In the genomic region with DNA sequence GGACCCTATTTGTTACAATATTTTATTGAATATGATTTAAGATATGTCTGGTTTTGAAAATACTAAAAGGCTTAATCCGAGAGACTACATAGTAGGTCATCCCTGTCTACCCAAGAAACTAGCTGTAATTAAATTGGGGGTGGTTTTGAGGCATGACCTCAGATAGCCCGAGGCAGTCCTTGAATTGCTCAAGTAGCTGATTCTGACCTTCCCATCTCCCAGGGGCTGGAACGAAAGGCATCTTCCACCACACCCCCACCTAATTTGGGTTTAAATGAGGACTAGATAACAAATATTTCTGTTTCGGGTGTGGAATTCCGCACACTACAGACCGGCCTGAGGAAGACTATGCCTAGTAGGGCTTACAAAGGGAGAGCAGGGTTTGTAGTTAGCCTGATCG, we compare ENCODE assay signal across 8 mouse cellular contexts. TPM values are rescaled to one million over a fixed set of nuclear protein-coding genes. Genes with fewer than 3 reads are reported as not detected.
DNase-seq lines count a peak whose midpoint lies in the region; ATAC-seq and TF ChIP-seq lines count a peak whose summit lies in the region.

No protein-coding gene starts in this region.

- H3K4me2 ChIP-seq in hindbrain, embryonic 13.5 days: peak overlapping the region; percentile 66
- H3K4me2 ChIP-seq in midbrain, embryonic 15.5 days: peak overlapping the region; percentile 61

- peak overlapping the region; percentile 95; the same call in 1 of the 2 replicates for H3K27ac ChIP-seq in kidney, adult 2 months (ENCODE audit: insufficient read depth, low read depth, low read length)
- H3K27ac ChIP-seq in brown adipose tissue, adult 24 weeks (replicated peaks; ENCODE audit: low read depth, low read length): 0 out of 2 replicates have a peak overlapping the region, but pooled peaks have one; percentile 82
- H3K27ac ChIP-seq in hindbrain, embryonic 13.5 days: no peak overlapping the region
- H3K27ac ChIP-seq in midbrain, embryonic 15.5 days: no peak overlapping the region

- intact Hi-C loops in left cerebral cortex, postnatal 4 days (cut with DNase I): no loop called here

- no peaks in the 10 kb centered on the region for H3K9me3 ChIP-seq in hindbrain, embryonic 13.5 days
- no peaks in the 10 kb centered on the region for H3K9me3 ChIP-seq in midbrain, embryonic 15.5 days

- peak overlapping the region; percentile 99; the same call in 1 of the 2 replicates for H3K9ac ChIP-seq in hindbrain, embryonic 13.5 days
- H3K9ac ChIP-seq in midbrain, embryonic 15.5 days: 0 out of 2 replicates have a peak overlapping the region, but pooled peaks have one; percentile 99

- H3K36me3 ChIP-seq in kidney, adult 2 months (ENCODE audit: control insufficient read depth, insufficient read depth, low read length): no peaks in the 10 kb centered on the region
- H3K36me3 ChIP-seq in hindbrain, embryonic 13.5 days: no peaks in the 10 kb centered on the region
- H3K36me3 ChIP-seq in midbrain, embryonic 15.5 days (replicated peaks): no peaks in the 10 kb centered on the region

- TF ChIP-seq POLR2A in kidney, adult 2 months (IDR thresholded peaks at IDR 0.05; ENCODE audit: low read depth, low read length): no peak

- no peak for ATAC-seq in hindbrain, embryonic 13.5 days (ENCODE audit: low FRiP score)
- ATAC-seq in midbrain, embryonic 15.5 days (replicated peaks): no peak

- 48% methylated on average over 7 of the region's 7 CpGs for WGBS in kidney, adult 2 months
- WGBS in hindbrain, embryonic 13.5 days: 65% methylated on average over 7 of the region's 7 CpGs
- whole genome bisulfite sequencing in midbrain, embryonic 15.5 days: 73% methylated on average over 7 of the region's 7 CpGs

- DNase-seq in kidney, adult 2 months: no peak
- DNase-seq in kidney, postnatal 25 days: no peak
- no peak for DNase-seq in adrenal gland, postnatal 4 days (ENCODE audit: low spot score in 2 of 2)
- no peak for DNase-seq in left cerebral cortex, postnatal 4 days
- no peak for DNase-seq in spleen, postnatal 14 days (ENCODE audit: low spot score in 2 of 2)

- TF ChIP-seq CTCF in kidney, adult 2 months (conservative IDR thresholded peaks at IDR 0.05; ENCODE audit: insufficient read depth, insufficient read length, low read depth, low read length): no peak

- peaks cover 9% of the 10 kb centered on the region; the same call in 1 of the 2 replicates for H3K4me1 ChIP-seq in kidney, adult 2 months (ENCODE audit: control insufficient read depth, insufficient read depth, low read length)
- H3K4me1 ChIP-seq in brown adipose tissue, adult 24 weeks (ENCODE audit: control insufficient read depth, insufficient read depth, insufficient read length, low read length): peaks cover 11% of the 10 kb centered on the region
- H3K4me1 ChIP-seq in hindbrain, embryonic 13.5 days (replicated peaks): peaks cover 31% of the 10 kb centered on the region
- H3K4me1 ChIP-seq in midbrain, embryonic 15.5 days: peaks cover 22% of the 10 kb centered on the region

- H3K27me3 ChIP-seq in kidney, adult 2 months (replicated peaks; ENCODE audit: control insufficient read depth, insufficient read depth, low read length): no peaks in the 10 kb centered on the region
- H3K27me3 ChIP-seq in hindbrain, embryonic 13.5 days: no peaks in the 10 kb centered on the region
- H3K27me3 ChIP-seq in midbrain, embryonic 15.5 days (replicated peaks): no peaks in the 10 kb centered on the region

- no peak overlapping the region for H3K4me3 ChIP-seq in kidney, adult 2 months (ENCODE audit: insufficient read depth, low read depth, low read length)
- 0 out of 2 replicates have a peak overlapping the region, but pooled peaks have one; percentile 12 for H3K4me3 ChIP-seq in brown adipose tissue, adult 24 weeks (ENCODE audit: insufficient read depth, low read depth, low read length)
- H3K4me3 ChIP-seq in hindbrain, embryonic 13.5 days: peak overlapping the region; percentile 96
- peak overlapping the region; percentile 93 for H3K4me3 ChIP-seq in midbrain, embryonic 15.5 days

RNA-seq across cellular contexts. Expression of a gene that starts 1.2 kb away (rescaled TPM):
- 107 and 160 TPM in 2 replicates for polyA plus RNA-seq in kidney, adult 2 months (2012; rRNA removed)
- polyA plus RNA-seq in brown adipose tissue, adult 24 weeks (2012; ENCODE audit: insufficient read depth, insufficient read length, missing spikeins): 114 and 166 TPM in 2 replicates
- polyA plus RNA-seq in hindbrain, embryonic 13.5 days (2015; fragmentation: Nextera tagmentation; extraction: Ambion mirVana): 27.0 and 29.3 TPM in 2 replicates
- polyA plus RNA-seq in midbrain, embryonic 15.5 days (2015; fragmentation: Nextera tagmentation; extraction: Ambion mirVana): 38.1 and 42.8 TPM in 2 replicates
- 10 to 100 TPM; 72.4 to 78.6 TPM for total RNA-seq in adrenal gland, postnatal 4 days (2021)
- total RNA-seq in left cerebral cortex, postnatal 4 days (2021): 10 to 100 TPM; 68.4 to 73.0 TPM

RNA-seq across cellular contexts. Expression of a gene that starts 57.6 kb away (rescaled TPM):
- polyA plus RNA-seq in kidney, adult 2 months (2012; rRNA removed): 28.0 and 54.7 TPM in 2 replicates
- polyA plus RNA-seq in brown adipose tissue, adult 24 weeks (2012; ENCODE audit: insufficient read depth, insufficient read length, missing spikeins): 76.5 and 141 TPM in 2 replicates
- 5,412 and 5,881 TPM in 2 replicates for polyA plus RNA-seq in hindbrain, embryonic 13.5 days (2015; fragmentation: Nextera tagmentation; extraction: Ambion mirVana)
- 4,117 and 4,750 TPM in 2 replicates for polyA plus RNA-seq in midbrain, embryonic 15.5 days (2015; fragmentation: Nextera tagmentation; extraction: Ambion mirVana)
- total RNA-seq in adrenal gland, postnatal 4 days (2021): 100 to 1,000 TPM; 594 to 750 TPM
- 1,000 to 10,000 TPM; 2,786 to 2,903 TPM for total RNA-seq in left cerebral cortex, postnatal 4 days (2021)

Comparison
In these comparisons a context has a peak if more than half of its experiments do, and no peak if none do; other contexts are left out.
1. H3K27ac ChIP-seq: peak in kidney, adult 2 months (single experiment) and brown adipose tissue, adult 24 weeks (single experiment); none in hindbrain, embryonic 13.5 days (single experiment) and midbrain, embryonic 15.5 days (single experiment).
2. RNA of a gene that starts 57.6 kb away (polyA plus RNA-seq): 5,412 to 5,881 TPM in hindbrain, embryonic 13.5 days and 4,117 to 4,750 TPM in midbrain, embryonic 15.5 days; 76.5 to 141 TPM in brown adipose tissue, adult 24 weeks and 28.0 to 54.7 TPM in kidney, adult 2 months; every median in the first group is over 10 times any median in the second.